Mouse (Mus musculus): ENCODE results near the gene Olfr1373. TPM values are rescaled to one million over a fixed set of nuclear protein-coding genes. Genes with fewer than 3 reads are reported as not detected.
"Not testable (repeated sequence)": the region's sequence is repeated elsewhere in the genome, so short reads cannot be mapped to it uniquely, and the experiment has no call there.

Gene Olfr1373
- polyA plus RNA-seq, 1 experiment from 2014 or later, result not detected

- 77% methylated on average over 5 of the region's 5 CpGs for WGBS
- peaks cover 54% of the 10 kb centered on the region for H3K36me3 ChIP-seq (replicated peaks)
- no peak overlapping the region for H3K4me3 ChIP-seq
Observed at GRCm38 (mm10) chr11:52127760-52128159, 17.6 kb downstream of the Olfr1373 start.

GRCm38 (mm10) chr11:52127169-52127568 is 18.2 kb downstream of the Olfr1373 start:
- no peak overlapping the region for H3K4me3 ChIP-seq
- WGBS, result 75% methylated on average over 3 of the region's 3 CpGs
- DNase-seq (ENCODE audit: extremely low spot score, low spot score), result no peak
- peaks cover 60% of the 10 kb centered on the region for H3K36me3 ChIP-seq (replicated peaks)
- H3K9me3 ChIP-seq, result no peaks in the 10 kb centered on the region
- H3K27me3 ChIP-seq (ENCODE audit: poor library complexity, severe bottlenecking), result no peaks in the 10 kb centered on the region
- no peak overlapping the region for H3K27ac ChIP-seq
- no peaks in the 10 kb centered on the region for H3K4me1 ChIP-seq

More at GRCm38 (mm10) chr11:52127760-52128159, 17.6 kb downstream of the Olfr1373 start:
- no peak overlapping the region for H3K27ac ChIP-seq
- DNase-seq (ENCODE audit: extremely low spot score, low spot score), result no peak
- no peaks in the 10 kb centered on the region for H3K9me3 ChIP-seq
- H3K4me1 ChIP-seq, result no peaks in the 10 kb centered on the region
- no peaks in the 10 kb centered on the region for H3K27me3 ChIP-seq (ENCODE audit: poor library complexity, severe bottlenecking)

- Histone ChIP-seq H3K27me3 (ENCODE audit: poor library complexity, severe bottlenecking) (no peaks in the 10 kb centered on the region), H3K4me3 (no peak overlapping the region), H3K36me3 (replicated peaks) (peaks cover 87% of the 10 kb centered on the region), H3K27ac (no peak overlapping the region), H3K4me1 (no peaks in the 10 kb centered on the region), H3K9me3 (peaks cover 6% of the 10 kb centered on the region)
- 90% methylated on average over 4 of the region's 4 CpGs for WGBS
- DNase-seq (ENCODE audit: extremely low spot score, low spot score), result no peak
Observed at GRCm38 (mm10) chr11:52124468-52124867, 20.9 kb downstream of the Olfr1373 start.

- Histone ChIP-seq H3K36me3 (replicated peaks) (peaks cover 99% of the 10 kb centered on the region), H3K9me3 (peaks cover 6% of the 10 kb centered on the region), H3K27ac (no peak overlapping the region), H3K4me3 (no peak overlapping the region), H3K4me1 (no peaks in the 10 kb centered on the region), H3K27me3 (ENCODE audit: poor library complexity, severe bottlenecking) (no peaks in the 10 kb centered on the region)
- WGBS, result 94% methylated on average over 6 of the region's 6 CpGs
- DNase-seq (ENCODE audit: extremely low spot score, low spot score), result no peak
Observed at GRCm38 (mm10) chr11:52122045-52122444, 23.3 kb downstream of the Olfr1373 start.

GRCm38 (mm10) chr11:52120415-52120814 is 24.9 kb downstream of the Olfr1373 start:
- H3K4me3 ChIP-seq; DNase-seq (ENCODE audit: extremely low spot score, low spot score); H3K27ac ChIP-seq; H3K9me3 ChIP-seq; H3K4me1 ChIP-seq; H3K27me3 ChIP-seq (ENCODE audit: poor library complexity, severe bottlenecking): not testable (repeated sequence)
- H3K36me3 ChIP-seq (replicated peaks), result peaks cover 100% of the 10 kb centered on the region

GRCm38 (mm10) chr11:52117156-52117555 is 28.2 kb downstream of the Olfr1373 start:
- H3K27me3 ChIP-seq (ENCODE audit: poor library complexity, severe bottlenecking), result no peaks in the 10 kb centered on the region
- H3K4me1 ChIP-seq, result no peaks in the 10 kb centered on the region
- H3K36me3 ChIP-seq (replicated peaks), result peaks cover 100% of the 10 kb centered on the region
- WGBS, result 97% methylated on average over 7 of the region's 7 CpGs
- no peak for DNase-seq (ENCODE audit: extremely low spot score, low spot score)
- no peak overlapping the region for H3K4me3 ChIP-seq
- H3K27ac ChIP-seq, result no peak overlapping the region
- peaks cover 6% of the 10 kb centered on the region for H3K9me3 ChIP-seq

GRCm38 (mm10) chr11:52116117-52116516 is 29.2 kb downstream of the Olfr1373 start:
- peaks cover 90% of the 10 kb centered on the region for H3K36me3 ChIP-seq (replicated peaks)
- H3K4me1 ChIP-seq; H3K27ac ChIP-seq; DNase-seq (ENCODE audit: extremely low spot score, low spot score); H3K9me3 ChIP-seq; H3K27me3 ChIP-seq (ENCODE audit: poor library complexity, severe bottlenecking); H3K4me3 ChIP-seq: not testable (repeated sequence)
- 95% methylated on average over 6 of the region's 6 CpGs for WGBS

GRCm38 (mm10) chr11:52115479-52115878 is 29.8 kb downstream of the Olfr1373 start:
- Histone ChIP-seq H3K4me1 (no peaks in the 10 kb centered on the region), H3K27me3 (ENCODE audit: poor library complexity, severe bottlenecking) (no peaks in the 10 kb centered on the region), H3K9me3 (peaks cover 6% of the 10 kb centered on the region), H3K36me3 (replicated peaks) (peaks cover 84% of the 10 kb centered on the region), H3K27ac (no peak overlapping the region), H3K4me3 (no peak overlapping the region)
- 98% methylated on average over 3 of the region's 3 CpGs for WGBS
- DNase-seq (ENCODE audit: extremely low spot score, low spot score), result no peak

- Histone ChIP-seq H3K4me3 (no peak overlapping the region), H3K27ac (no peak overlapping the region), H3K36me3 (replicated peaks) (peaks cover 39% of the 10 kb centered on the region), H3K27me3 (ENCODE audit: poor library complexity, severe bottlenecking) (no peaks in the 10 kb centered on the region), H3K4me1 (0 out of 2 replicates have a peak, but pooled peaks cover 4% of the 10 kb centered on the region), H3K9me3 (no peaks in the 10 kb centered on the region)
- no peak for DNase-seq (ENCODE audit: extremely low spot score, low spot score)
- WGBS, result 95% methylated on average over 1 of the region's 1 CpGs
Observed at GRCm38 (mm10) chr11:52109421-52109820, 35.9 kb downstream of the Olfr1373 start.

GRCm38 (mm10) chr11:52108796-52109195 is 36.5 kb downstream of the Olfr1373 start:
- 92% methylated on average over 5 of the region's 5 CpGs for WGBS
- H3K4me3 ChIP-seq, result no peak overlapping the region
- H3K27ac ChIP-seq, result no peak overlapping the region
- no peaks in the 10 kb centered on the region for H3K9me3 ChIP-seq
- DNase-seq (ENCODE audit: extremely low spot score, low spot score), result no peak
- no peaks in the 10 kb centered on the region for H3K27me3 ChIP-seq (ENCODE audit: poor library complexity, severe bottlenecking)
- 0 out of 2 replicates have a peak, but pooled peaks cover 4% of the 10 kb centered on the region for H3K4me1 ChIP-seq
- peaks cover 36% of the 10 kb centered on the region for H3K36me3 ChIP-seq (replicated peaks)

- 93% methylated on average over 1 of the region's 1 CpGs for WGBS
- Histone ChIP-seq H3K27ac (no peak overlapping the region), H3K4me3 (no peak overlapping the region)
Observed at GRCm38 (mm10) chr11:52106438-52106837, 38.9 kb downstream of the Olfr1373 start.

GRCm38 (mm10) chr11:52106037-52106436 is 39.3 kb downstream of the Olfr1373 start:
- Histone ChIP-seq H3K36me3 (replicated peaks) (peaks cover 27% of the 10 kb centered on the region), H3K9me3 (no peaks in the 10 kb centered on the region), H3K27ac (no peak overlapping the region), H3K27me3 (ENCODE audit: poor library complexity, severe bottlenecking) (no peaks in the 10 kb centered on the region), H3K4me1 (peaks cover 15% of the 10 kb centered on the region), H3K4me3 (no peak overlapping the region)
- 92% methylated on average over 2 of the region's 2 CpGs for WGBS
- no peak for DNase-seq (ENCODE audit: extremely low spot score, low spot score)

More at GRCm38 (mm10) chr11:52106438-52106837, 38.9 kb downstream of the Olfr1373 start:
- Histone ChIP-seq H3K4me1 (peaks cover 11% of the 10 kb centered on the region), H3K36me3 (replicated peaks) (peaks cover 23% of the 10 kb centered on the region), H3K27me3 (ENCODE audit: poor library complexity, severe bottlenecking) (no peaks in the 10 kb centered on the region), H3K9me3 (no peaks in the 10 kb centered on the region)
- no peak for DNase-seq (ENCODE audit: extremely low spot score, low spot score)

- H3K27ac ChIP-seq, result no peak overlapping the region
- H3K36me3 ChIP-seq (replicated peaks), result peaks cover 32% of the 10 kb centered on the region
- no peak overlapping the region for H3K4me3 ChIP-seq
- peaks cover 20% of the 10 kb centered on the region for H3K4me1 ChIP-seq
- H3K27me3 ChIP-seq (ENCODE audit: poor library complexity, severe bottlenecking), result no peaks in the 10 kb centered on the region
- no peak for DNase-seq (ENCODE audit: extremely low spot score, low spot score)
- no peaks in the 10 kb centered on the region for H3K9me3 ChIP-seq
Observed at GRCm38 (mm10) chr11:52105503-52105902, 39.8 kb downstream of the Olfr1373 start.

- Histone ChIP-seq H3K4me1 (peaks cover 33% of the 10 kb centered on the region), H3K36me3 (replicated peaks) (peaks cover 27% of the 10 kb centered on the region), H3K27ac (no peak overlapping the region), H3K27me3 (ENCODE audit: poor library complexity, severe bottlenecking) (no peaks in the 10 kb centered on the region), H3K9me3 (no peaks in the 10 kb centered on the region), H3K4me3 (no peak overlapping the region)
- DNase-seq (ENCODE audit: extremely low spot score, low spot score), result no peak
- 92% methylated on average over 4 of the region's 4 CpGs for WGBS
Observed at GRCm38 (mm10) chr11:52102977-52103376, 42.4 kb downstream of the Olfr1373 start.

Measured in forebrain, embryonic 10.5 days (tissue).